Mouse (Mus musculus) bone marrow, adult 2 months (tissue): Measurements from ENCODE around the gene Wdr11.

Experiments
- CTCF ChIP-seq: fragments of 200-500 bp; IDR thresholded peaks from 2 replicates; pipeline ENCODE4 v1.5.1; 2011; ENCODE audit warnings: low read length, control low read depth; ENCODE audit not compliant: control insufficient read depth, insufficient read depth
- POLR2A ChIP-seq: fragments of 200-500 bp; IDR thresholded peaks from 2 replicates; pipeline ENCODE4 v1.6.1; 2011; ENCODE audit warnings: low read depth, mild to moderate bottlenecking, control low read depth, low read length, borderline replicate concordance; ENCODE audit not compliant: control insufficient read depth

GRCm38 (mm10) chr7:129673776-129674175 is 82.1 kb downstream of the Wdr11 start:
- TF ChIP-seq CTCF (no peak), POLR2A (no peak)
